Mouse (Mus musculus) stomach, embryonic 14.5 days (tissue): ENCODE data around the gene Hist1h2bq. TPM values are rescaled to one million over a fixed set of nuclear protein-coding genes. Genes with fewer than 3 reads are reported as not detected.

ENCODE experiments used
- ATAC-seq: fragments of 200-750 bp; cut with Nextera tagmentation; 2 replicates; pipeline ENCODE4 v1.8.0; 2017; ENCODE audit warnings: low read depth, moderate TSS enrichment; ENCODE audit not compliant: insufficient number of reproducible peaks, insufficient read depth, low FRiP score
- H3K27ac ChIP-seq: fragments of 300-500 bp; sonication (generic); 2 replicates; pipeline ENCODE4 v1.5.1; 2014; ENCODE audit warnings: mild to moderate bottlenecking, low read length, moderate library complexity, mixed read lengths
- H3K27me3 ChIP-seq: fragments of 300-500 bp; sonication (generic); 2 replicates; pipeline ENCODE4 v1.6.1; 2014; ENCODE audit warnings: low read length, control low read depth, mixed read lengths; ENCODE audit not compliant: control insufficient read depth, insufficient read depth
- H3K36me3 ChIP-seq: fragments of 300-500 bp; sonication (generic); 2 replicates; pipeline ENCODE4 v1.6.1; 2014; ENCODE audit warnings: mild to moderate bottlenecking, control low read depth, low read length, moderate library complexity, mixed read lengths; ENCODE audit not compliant: control insufficient read depth, insufficient read depth
- H3K4me1 ChIP-seq: fragments of 300-500 bp; sonication (generic); 2 replicates; pipeline ENCODE4 v1.6.1; 2014; ENCODE audit warnings: low read length, control low read depth, mixed read lengths; ENCODE audit not compliant: control insufficient read depth, insufficient read depth
- H3K4me2 ChIP-seq: fragments of 300-500 bp; sonication (generic); replicated peaks from 2 replicates; pipeline ENCODE4 v1.6.1; 2014; ENCODE audit warnings: low read depth, low read length, control low read depth
- H3K4me3 ChIP-seq: fragments of 300-500 bp; sonication (generic); 2 replicates; pipeline ENCODE4 v1.5.1; 2014; ENCODE audit warnings: low read depth, low read length, control low read depth
- H3K9ac ChIP-seq: fragments of 300-500 bp; sonication (generic); replicated peaks from 2 replicates; pipeline ENCODE4 v1.6.1; 2014; ENCODE audit warnings: low read depth, mild to moderate bottlenecking, control low read depth, low read length, moderate library complexity, mixed read lengths
- H3K9me3 ChIP-seq: fragments of 300-500 bp; sonication (generic); 2 replicates; pipeline ENCODE4 v1.6.1; 2016; ENCODE audit warnings: low read depth, low read length, control low read depth; ENCODE audit not compliant: control insufficient read depth
- WGBS: fragments of 180-500 bp; shearing (Covaris S2); extraction: QIAGEN DNeasy Blood & Tissue Kit; methylation state at CpG from one replicate; pipeline ENCODE4 v1.1.7; 2014; 5-methylcytosine and 5-hydroxymethylcytosine counted together
- microRNA-seq: library from miRNA; unstranded; fragments of <30 nt; microRNA quantifications from one replicate; pipeline ENCODE4, GENCODE M21; 2016
- polyA plus RNA-seq: library from polyadenylated mRNA; unstranded; fragments of >200 nt; fragmentation: Nextera tagmentation; extraction: Ambion mirVana; gene quantifications from 2 replicates; pipeline ENCODE4 v1.2.1, GENCODE M21; 2014

Hist1h2bq gene
- polyA plus RNA-seq, 1 experiment from 2014 or later = 19.7 TPM

GRCm38 (mm10) chr13:21778814-21779766, 30.9 kb downstream of the Hist1h2bq start:
- peak overlapping the region; percentile 98 for H3K4me2 ChIP-seq
- no peaks in the 10 kb centered on the region for H3K27me3 ChIP-seq
- no peaks in the 10 kb centered on the region for H3K36me3 ChIP-seq
- peaks cover 4% of the 10 kb centered on the region; the same call in 1 of the 2 replicates for H3K4me1 ChIP-seq
- peak overlapping the region; percentile 65 for H3K4me3 ChIP-seq
- WGBS = 4% methylated on average over 33 of the region's 33 CpGs
- H3K9ac ChIP-seq = peak overlapping the region; percentile 89
- H3K27ac ChIP-seq = peak overlapping the region; percentile 97
- H3K9me3 ChIP-seq = no peaks in the 10 kb centered on the region
- peak; percentile 81 for ATAC-seq

Small RNA genes lying within 50 kb of the gene (microRNA-seq; reads per million reads assigned to microRNA genes)
- gene Gm19658 (not detected), gene Gm44346 (not detected), gene Gm44466 (not detected)

Other genes with a start within 250 kb of the Hist1h2bq start
- not detected in 2 replicates for gene Olfr1364, start 228.4 kb downstream of the Hist1h2bq start, polyA plus RNA-seq
- not detected in 2 replicates for gene Olfr1362, start 196.2 kb downstream of the Hist1h2bq start, polyA plus RNA-seq
- not detected in 2 replicates for gene Olfr11, start 167.7 kb downstream of the Hist1h2bq start, polyA plus RNA-seq
- gene Olfr1361, start 146.8 kb downstream of the Hist1h2bq start, polyA plus RNA-seq = not detected in 2 replicates
- not detected in 2 replicates for gene Olfr1360, start 132.8 kb downstream of the Hist1h2bq start, polyA plus RNA-seq
- gene Olfr1359, start 112.1 kb downstream of the Hist1h2bq start, polyA plus RNA-seq = not detected in 2 replicates
- 3.7 and 4.3 TPM in 2 replicates for gene Hist1h2bl, start 94.1 kb downstream of the Hist1h2bq start, polyA plus RNA-seq
- 8.8 and 36.0 TPM in 2 replicates for gene Hist1h2ai, start 93.8 kb downstream of the Hist1h2bq start, polyA plus RNA-seq
- gene Hist1h3h, start 92.5 kb downstream of the Hist1h2bq start, polyA plus RNA-seq = 9.0 and 13.1 TPM in 2 replicates
- 3.1 TPM in 2 replicates for gene Hist1h2bm, start 88.2 kb downstream of the Hist1h2bq start, polyA plus RNA-seq
- gene Hist1h4j, start 75.1 kb downstream of the Hist1h2bq start, polyA plus RNA-seq = 4.1 and 4.5 TPM in 2 replicates
- gene Hist1h4k, start 59.7 kb downstream of the Hist1h2bq start, polyA plus RNA-seq = 10.9 and 13.1 TPM in 2 replicates
- gene Hist1h2ak, start 56.4 kb downstream of the Hist1h2bq start, polyA plus RNA-seq = 10.1 and 13.3 TPM in 2 replicates
- 3.1 and 5.0 TPM in 2 replicates for gene Hist1h2bn, start 56.1 kb downstream of the Hist1h2bq start, polyA plus RNA-seq
- 14.8 and 20.1 TPM in 2 replicates for gene Hist1h1b, start 29.6 kb downstream of the Hist1h2bq start, polyA plus RNA-seq
- gene Hist1h3i, start 26.8 kb downstream of the Hist1h2bq start, polyA plus RNA-seq = 166 and 187 TPM in 2 replicates
- gene Hist1h2an, start 23.0 kb downstream of the Hist1h2bq start, polyA plus RNA-seq = 11.4 TPM in 1 of 2 replicates, not detected in the other
- 1.4 and 1.8 TPM in 2 replicates for gene Hist1h2bp, start 22.7 kb downstream of the Hist1h2bq start, polyA plus RNA-seq
- not detected in 2 replicates for gene Hist1h2ao, start 268 bp upstream of the Hist1h2bq start, polyA plus RNA-seq
- not detected in 2 replicates for gene Hist1h4m, start 1.5 kb upstream of the Hist1h2bq start, polyA plus RNA-seq
- gene Hist1h4n, start 22.0 kb upstream of the Hist1h2bq start, polyA plus RNA-seq = 18.2 and 28.4 TPM in 2 replicates
- gene Hist1h2ap, start 23.3 kb upstream of the Hist1h2bq start, polyA plus RNA-seq = 3,565 and 4,516 TPM in 2 replicates
- 24.3 and 25.5 TPM in 2 replicates for gene Hist1h2br, start 23.5 kb upstream of the Hist1h2bq start, polyA plus RNA-seq
- 16.5 and 16.8 TPM in 2 replicates for gene Zfp184, start 134.9 kb upstream of the Hist1h2bq start, polyA plus RNA-seq
- gene Pom121l2, start 171.0 kb upstream of the Hist1h2bq start, polyA plus RNA-seq = not detected in 2 replicates
- 0.15 and 0.75 TPM in 2 replicates for gene Prss16, start 199.5 kb upstream of the Hist1h2bq start, polyA plus RNA-seq
- 10.3 and 12.7 TPM in 2 replicates for gene Hist1h2ah, start 225.4 kb upstream of the Hist1h2bq start, polyA plus RNA-seq
- 7.0 and 7.5 TPM in 2 replicates for gene Hist1h2bk, start 225.7 kb upstream of the Hist1h2bq start, polyA plus RNA-seq
- gene Hist1h4i, start 231.2 kb upstream of the Hist1h2bq start, polyA plus RNA-seq = 19.1 and 22.4 TPM in 2 replicates
- gene Hist1h2ag, start 232.7 kb upstream of the Hist1h2bq start, polyA plus RNA-seq = 43.8 and 54.9 TPM in 2 replicates
- gene Hist1h2bj, start 233.0 kb upstream of the Hist1h2bq start, polyA plus RNA-seq = 8.6 and 12.4 TPM in 2 replicates